Mouse (Mus musculus): Measurements from ENCODE around the gene Wee1. TPM values are rescaled to one million over a fixed set of nuclear protein-coding genes. Genes with fewer than 3 reads are reported as not detected.

The Wee1 gene
- 2.5 TPM for polyA plus RNA-seq (2014; fragmentation: Illumina TruSeq; extraction: RNeasy Lipid Tissue Mini Kit (QIAGEN cat#74804); ENCODE audit: insufficient read depth, low read depth, low replicate concordance)

GRCm38 (mm10) chr7:110121516-110122288 is at the start of gene Wee1:
Gene Wee1, plus strand, starts transcription at chr7:110122046.

Other genes starting within 250 kb of the Wee1 start
- 69.5 TPM for gene Dennd5a, start 161.6 kb upstream of the Wee1 start, polyA plus RNA-seq (2014; fragmentation: Illumina TruSeq; extraction: RNeasy Lipid Tissue Mini Kit (QIAGEN cat#74804); ENCODE audit: insufficient read depth, low read depth, low replicate concordance)
- 30.8 TPM for gene Tmem41b, start 135.1 kb upstream of the Wee1 start, polyA plus RNA-seq (2014; fragmentation: Illumina TruSeq; extraction: RNeasy Lipid Tissue Mini Kit (QIAGEN cat#74804); ENCODE audit: insufficient read depth, low read depth, low replicate concordance)
- gene Ipo7, start 103.8 kb upstream of the Wee1 start, polyA plus RNA-seq (2014; fragmentation: Illumina TruSeq; extraction: RNeasy Lipid Tissue Mini Kit (QIAGEN cat#74804); ENCODE audit: insufficient read depth, low read depth, low replicate concordance) = 29.3 TPM
- 6.8 TPM for gene Zfp143, start 60.8 kb upstream of the Wee1 start, polyA plus RNA-seq (2014; fragmentation: Illumina TruSeq; extraction: RNeasy Lipid Tissue Mini Kit (QIAGEN cat#74804); ENCODE audit: insufficient read depth, low read depth, low replicate concordance)
- 27.2 TPM for gene Swap70, start 99.7 kb downstream of the Wee1 start, polyA plus RNA-seq (2014; fragmentation: Illumina TruSeq; extraction: RNeasy Lipid Tissue Mini Kit (QIAGEN cat#74804); ENCODE audit: insufficient read depth, low read depth, low replicate concordance)

Data from lung, adult 10 weeks (tissue).